Mouse (Mus musculus) hindbrain, embryonic 11.5 days (tissue): ENCODE data around the gene Rbfox2. TPM values are rescaled to one million over a fixed set of nuclear protein-coding genes. Genes with fewer than 3 reads are reported as not detected.

Experiments
- ATAC-seq: fragments of 200-750 bp; cut with Nextera tagmentation; 2 replicates; pipeline ENCODE4 v1.8.0; 2017; ENCODE audit warnings: mild to moderate bottlenecking, moderate TSS enrichment, moderate library complexity; ENCODE audit not compliant: low FRiP score
- DNase-seq: peaks from one replicate; pipeline ENCODE4 v3.0.0-alpha.2; 2015; ENCODE audit warnings: low spot score
- H3K27ac ChIP-seq: fragments of 300-500 bp; sonication (generic); 2 replicates; pipeline ENCODE4 v1.5.1; 2014; ENCODE audit warnings: mild to moderate bottlenecking, low read depth, low read length
- H3K27me3 ChIP-seq: fragments of 300-500 bp; sonication (generic); 2 replicates; pipeline ENCODE4 v1.6.1; 2014; ENCODE audit warnings: mild to moderate bottlenecking, low read length, moderate library complexity, mixed read lengths; ENCODE audit not compliant: control insufficient read depth, insufficient read depth
- H3K36me3 ChIP-seq: fragments of 300-500 bp; sonication (generic); 2 replicates; pipeline ENCODE4 v1.6.1; 2014; ENCODE audit warnings: mild to moderate bottlenecking, low read length, moderate library complexity, mixed read lengths; ENCODE audit not compliant: control insufficient read depth, insufficient read depth
- H3K4me1 ChIP-seq: fragments of 300-500 bp; sonication (generic); replicated peaks from 2 replicates; pipeline ENCODE4 v1.6.1; 2014; ENCODE audit warnings: low read length, mixed read lengths; ENCODE audit not compliant: control insufficient read depth, insufficient read depth
- H3K4me2 ChIP-seq: fragments of 300-500 bp; sonication (generic); replicated peaks from 2 replicates; pipeline ENCODE4 v1.6.1; 2014; ENCODE audit warnings: mild to moderate bottlenecking, low read depth, low read length
- H3K4me3 ChIP-seq: fragments of 300-500 bp; sonication (generic); 2 replicates; pipeline ENCODE4 v1.5.1; 2014; ENCODE audit warnings: low read depth, low read length
- H3K9ac ChIP-seq: fragments of 300-500 bp; sonication (generic); 2 replicates; pipeline ENCODE4 v1.6.1; 2014; ENCODE audit warnings: low read depth, low read length
- H3K9me3 ChIP-seq: fragments of 300-500 bp; sonication (generic); 2 replicates; pipeline ENCODE4 v1.6.1; 2016; ENCODE audit warnings: low read length; ENCODE audit not compliant: control insufficient read depth
- WGBS: fragments of 180-500 bp; shearing (Covaris S2); extraction: QIAGEN DNeasy Blood & Tissue Kit; methylation state at CpG from one replicate; pipeline ENCODE4 v1.1.7; 2014; 5-methylcytosine and 5-hydroxymethylcytosine counted together
- polyA plus RNA-seq: library from polyadenylated mRNA; unstranded; fragments of >200 nt; fragmentation: Nextera tagmentation; extraction: Ambion mirVana; gene quantifications from 2 replicates; pipeline ENCODE4 v1.2.1, GENCODE M21; 2014

Gene Rbfox2
- polyA plus RNA-seq, 1 experiment from 2014 or later = 142 TPM

DNA sequence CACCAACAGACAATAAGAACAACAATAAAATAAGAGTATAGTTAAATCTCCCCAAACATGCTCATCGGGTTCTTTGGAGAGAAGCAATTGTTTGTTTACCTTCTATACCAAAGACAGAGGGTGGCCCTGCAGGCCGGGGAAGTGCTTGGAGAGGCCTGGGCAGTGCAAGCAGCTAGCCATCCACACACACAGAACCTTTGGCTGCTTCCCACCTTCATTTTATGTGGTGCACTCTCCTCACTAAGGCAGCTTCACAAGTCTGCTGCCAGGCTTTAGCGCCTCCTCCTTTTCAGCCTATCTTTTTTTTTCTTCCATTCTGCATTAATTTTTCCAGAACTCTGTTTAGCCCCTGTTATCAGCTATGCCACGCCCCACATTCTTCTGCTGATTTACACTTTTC lies 165.1 kb downstream of the Rbfox2 start:
- Histone ChIP-seq H3K4me3 (no peak overlapping the region), H3K9ac (no peak overlapping the region), H3K36me3 (no peaks in the 10 kb centered on the region), H3K4me2 (no peak overlapping the region), H3K27ac (no peak overlapping the region), H3K27me3 (no peaks in the 10 kb centered on the region), H3K4me1 (no peaks in the 10 kb centered on the region), H3K9me3 (no peaks in the 10 kb centered on the region)
- ATAC-seq (no peak), DNase-seq (no peak)
- 80% methylated on average over 4 of the region's 4 CpGs for WGBS

- Histone ChIP-seq H3K4me3 (no peak overlapping the region), H3K27me3 (no peaks in the 10 kb centered on the region), H3K9me3 (no peaks in the 10 kb centered on the region), H3K4me2 (no peak overlapping the region), H3K9ac (no peak overlapping the region), H3K27ac (no peak overlapping the region), H3K4me1 (no peaks in the 10 kb centered on the region), H3K36me3 (no peaks in the 10 kb centered on the region)
- ATAC-seq (no peak), DNase-seq (no peak)
- WGBS = 76% methylated on average over 5 of the region's 5 CpGs
Measured at GRCm38 (mm10) chr15:77138282-77138681, 168.5 kb downstream of the Rbfox2 start.

GRCm38 (mm10) chr15:77134483-77134882 lies 172.3 kb downstream of the Rbfox2 start:
- no peaks in the 10 kb centered on the region for H3K27me3 ChIP-seq
- no peak overlapping the region for H3K4me3 ChIP-seq
- H3K36me3 ChIP-seq = no peaks in the 10 kb centered on the region
- H3K4me1 ChIP-seq = no peaks in the 10 kb centered on the region
- no peak overlapping the region for H3K27ac ChIP-seq
- DNase-seq (no peak), ATAC-seq (no peak)
- H3K4me2 ChIP-seq = no peak overlapping the region
- H3K9me3 ChIP-seq = no peaks in the 10 kb centered on the region
- 94% methylated on average over 10 of the region's 10 CpGs for WGBS
- no peak overlapping the region for H3K9ac ChIP-seq

GRCm38 (mm10) chr15:77129154-77129553 lies 177.7 kb downstream of the Rbfox2 start:
- ATAC-seq (no peak), DNase-seq (no peak)
- WGBS = 79% methylated on average over 8 of the region's 8 CpGs
- Histone ChIP-seq H3K36me3 (no peaks in the 10 kb centered on the region), H3K27ac (no peak overlapping the region), H3K4me1 (no peaks in the 10 kb centered on the region), H3K4me3 (no peak overlapping the region), H3K9ac (no peak overlapping the region), H3K27me3 (no peaks in the 10 kb centered on the region), H3K9me3 (no peaks in the 10 kb centered on the region), H3K4me2 (no peak overlapping the region)

DNA sequence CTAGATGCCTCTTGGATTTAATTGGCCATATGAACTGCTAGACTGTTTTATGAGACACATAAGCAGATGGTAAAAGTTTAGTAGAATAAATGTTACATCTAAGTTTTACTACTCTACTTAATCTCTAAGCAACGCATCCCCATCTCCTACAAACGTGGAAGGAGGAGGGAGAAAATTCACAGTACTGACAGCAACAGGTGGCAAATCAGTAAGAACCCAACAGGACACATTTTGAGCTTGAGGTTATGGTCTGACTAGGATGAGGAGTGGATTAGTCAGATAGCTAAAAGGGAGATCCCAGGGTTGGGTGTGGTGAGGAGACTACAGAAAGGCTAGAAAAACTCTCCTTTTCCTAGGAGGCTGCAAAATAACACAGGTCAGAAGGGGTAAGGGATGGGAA lies 179.1 kb downstream of the Rbfox2 start:
- no peak for ATAC-seq
- Histone ChIP-seq H3K27ac (no peak overlapping the region), H3K9me3 (no peaks in the 10 kb centered on the region), H3K4me3 (no peak overlapping the region), H3K9ac (no peak overlapping the region), H3K4me1 (no peaks in the 10 kb centered on the region), H3K27me3 (no peaks in the 10 kb centered on the region), H3K4me2 (no peak overlapping the region), H3K36me3 (no peaks in the 10 kb centered on the region)
- 94% methylated on average over 2 of the region's 2 CpGs for WGBS
- no peak for DNase-seq

GRCm38 (mm10) chr15:77126674-77127073 lies 180.1 kb downstream of the Rbfox2 start:
- Histone ChIP-seq H3K9ac (no peak overlapping the region), H3K4me1 (no peaks in the 10 kb centered on the region), H3K27me3 (no peaks in the 10 kb centered on the region), H3K36me3 (no peaks in the 10 kb centered on the region), H3K4me3 (no peak overlapping the region), H3K27ac (no peak overlapping the region), H3K9me3 (no peaks in the 10 kb centered on the region), H3K4me2 (no peak overlapping the region)
- ATAC-seq = no peak
- no peak for DNase-seq
- 87% methylated on average over 3 of the region's 3 CpGs for WGBS

DNA sequence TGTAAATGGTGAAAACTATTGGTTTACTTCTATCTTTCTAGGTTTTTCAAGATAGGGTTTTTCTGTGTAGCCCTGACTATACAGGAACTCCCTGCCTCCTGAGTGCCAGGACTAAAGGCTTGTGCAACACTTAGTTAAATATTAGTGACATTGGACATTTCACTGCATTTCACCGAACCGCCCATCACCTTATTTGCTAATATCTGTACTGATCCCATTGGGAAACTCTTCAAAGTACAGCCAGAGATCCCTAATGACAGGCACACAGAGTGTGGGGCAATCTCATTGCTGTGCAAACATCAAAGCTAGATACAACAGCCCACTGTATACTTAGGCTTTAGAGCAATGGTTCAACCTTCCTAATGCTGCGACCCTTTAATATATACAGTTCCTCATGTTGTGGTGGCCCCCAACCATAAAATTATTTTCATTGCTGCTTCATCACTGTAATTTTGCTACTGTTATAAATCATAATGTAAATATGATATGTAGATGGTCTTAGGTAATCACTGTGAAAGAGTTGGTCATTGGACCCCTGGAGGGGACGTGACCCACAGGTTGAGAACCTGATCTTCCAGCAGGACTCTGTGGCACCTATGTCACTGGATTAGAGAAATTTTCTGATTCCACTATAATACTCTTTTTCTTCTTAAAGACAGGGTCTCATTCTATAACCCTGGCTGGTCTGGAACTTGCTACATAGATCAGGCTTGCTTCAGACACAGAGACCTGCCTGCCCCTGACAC lies 182.3 kb downstream of the Rbfox2 start:
- Histone ChIP-seq H3K4me2 (no peak overlapping the region), H3K4me1 (no peaks in the 10 kb centered on the region), H3K4me3 (no peak overlapping the region), H3K27me3 (no peaks in the 10 kb centered on the region), H3K36me3 (no peaks in the 10 kb centered on the region), H3K9ac (no peak overlapping the region), H3K9me3 (no peaks in the 10 kb centered on the region), H3K27ac (no peak overlapping the region)
- DNase-seq (no peak), ATAC-seq (no peak)
- WGBS = 98% methylated on average over 4 of the region's 4 CpGs

DNA sequence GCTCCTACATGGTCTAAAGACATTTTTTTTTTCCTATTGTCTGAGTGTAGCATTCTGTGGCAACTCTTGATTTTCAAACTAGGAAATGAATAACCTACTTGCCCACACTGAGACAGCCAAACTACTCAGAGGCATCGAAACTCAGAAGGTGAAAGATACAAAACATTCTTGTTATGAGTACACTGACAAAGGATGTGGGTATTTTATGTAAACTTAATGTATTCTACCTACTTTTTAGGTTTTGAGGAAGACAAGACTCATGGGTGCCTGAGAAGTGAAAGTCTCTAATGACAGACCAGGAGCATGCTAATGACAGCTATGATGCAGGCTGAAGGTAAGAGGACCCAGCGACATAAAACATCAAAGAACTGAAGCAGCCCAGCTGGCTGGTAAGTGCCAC lies 184.0 kb downstream of the Rbfox2 start:
- Histone ChIP-seq H3K36me3 (no peaks in the 10 kb centered on the region), H3K4me1 (no peaks in the 10 kb centered on the region), H3K4me2 (no peak overlapping the region), H3K9me3 (no peaks in the 10 kb centered on the region), H3K9ac (no peak overlapping the region), H3K27ac (no peak overlapping the region), H3K4me3 (no peak overlapping the region), H3K27me3 (no peaks in the 10 kb centered on the region)
- ATAC-seq (no peak), DNase-seq (no peak)
- WGBS = 93% methylated on average over 2 of the region's 2 CpGs

GRCm38 (mm10) chr15:77122208-77122607 lies 184.6 kb downstream of the Rbfox2 start:
- H3K4me3 ChIP-seq = no peak overlapping the region
- H3K9me3 ChIP-seq = no peaks in the 10 kb centered on the region
- ATAC-seq = no peak
- no peaks in the 10 kb centered on the region; the same call in 1 of the 2 replicates for H3K4me1 ChIP-seq
- DNase-seq = no peak
- no peak overlapping the region for H3K27ac ChIP-seq
- no peak overlapping the region for H3K4me2 ChIP-seq
- H3K27me3 ChIP-seq = no peaks in the 10 kb centered on the region
- WGBS = 59% methylated on average over 6 of the region's 6 CpGs
- H3K36me3 ChIP-seq = no peaks in the 10 kb centered on the region
- no peak overlapping the region for H3K9ac ChIP-seq
